Mouse (Mus musculus): ENCODE data around the gene Cdkl2.
A peak's percentile ranks its signal among the peaks of the same experiment; 100 is the strongest.

The Cdkl2 gene

GRCm38 (mm10) chr5:92043783-92044182 lies at the start of gene Cdkl2:
Cdkl2 (minus strand) TSS chr5:92043883.
- no peak for DNase-seq (ENCODE audit: low read depth, low spot score)

GRCm38 (mm10) chr5:92087469-92087868 lies 43.8 kb upstream of the Cdkl2 start:
- no peak for DNase-seq (ENCODE audit: low read depth, low spot score)

GRCm38 (mm10) chr5:92085821-92086550 lies 42.3 kb upstream of the Cdkl2 start:
- no peak for DNase-seq (ENCODE audit: low read depth, low spot score)

GRCm38 (mm10) chr5:92085246-92085645 lies 41.6 kb upstream of the Cdkl2 start:
- DNase-seq (ENCODE audit: low read depth, low spot score): no peak

GRCm38 (mm10) chr5:92083417-92084038 lies 39.8 kb upstream of the Cdkl2 start, which contains the start of gene G3bp2:
G3bp2 (minus strand) TSS chr5:92083719.
- peak; percentile 100 for DNase-seq (ENCODE audit: low read depth, low spot score)

- peak; percentile 65 for DNase-seq (ENCODE audit: low read depth, low spot score)
Observed at GRCm38 (mm10) chr5:92082821-92083401, 39.2 kb upstream of the Cdkl2 start.

GRCm38 (mm10) chr5:92081326-92081725 lies 37.6 kb upstream of the Cdkl2 start:
- DNase-seq (ENCODE audit: low read depth, low spot score): no peak

- no peak for DNase-seq (ENCODE audit: low read depth, low spot score)
Observed at GRCm38 (mm10) chr5:92080400-92080799, 36.7 kb upstream of the Cdkl2 start.

- no peak for DNase-seq (ENCODE audit: low read depth, low spot score)
Observed at GRCm38 (mm10) chr5:92079304-92079703, 35.6 kb upstream of the Cdkl2 start.

- no peak for DNase-seq (ENCODE audit: low read depth, low spot score)
Observed at GRCm38 (mm10) chr5:92078751-92079150, 35.1 kb upstream of the Cdkl2 start.

GRCm38 (mm10) chr5:92076273-92076672 lies 32.6 kb upstream of the Cdkl2 start:
- no peak for DNase-seq (ENCODE audit: low read depth, low spot score)

- no peak for DNase-seq (ENCODE audit: low read depth, low spot score)
Observed at GRCm38 (mm10) chr5:92074061-92074460, 30.4 kb upstream of the Cdkl2 start.

- DNase-seq (ENCODE audit: low read depth, low spot score): peak; percentile 42
Observed at GRCm38 (mm10) chr5:92063192-92063591, 19.5 kb upstream of the Cdkl2 start.

- DNase-seq (ENCODE audit: low read depth, low spot score): no peak
Observed at GRCm38 (mm10) chr5:92052866-92053265, 9.2 kb upstream of the Cdkl2 start.

- DNase-seq (ENCODE audit: low read depth, low spot score): no peak
Observed at GRCm38 (mm10) chr5:92050419-92050818, 6.7 kb upstream of the Cdkl2 start.

GRCm38 (mm10) chr5:92042377-92043348 lies 1.0 kb downstream of the Cdkl2 start:
- DNase-seq (ENCODE audit: low read depth, low spot score): peak; percentile 87

GRCm38 (mm10) chr5:92019960-92020359 lies 23.7 kb downstream of the Cdkl2 start:
- no peak for DNase-seq (ENCODE audit: low read depth, low spot score)

GRCm38 (mm10) chr5:92011756-92012155 lies 31.9 kb downstream of the Cdkl2 start:
- no peak for DNase-seq (ENCODE audit: low read depth, low spot score)

- no peak for DNase-seq (ENCODE audit: low read depth, low spot score)
Observed at GRCm38 (mm10) chr5:92009827-92010226, 33.9 kb downstream of the Cdkl2 start.

- DNase-seq (ENCODE audit: low read depth, low spot score): peak; percentile 47
Observed at GRCm38 (mm10) chr5:92003011-92003410, 40.7 kb downstream of the Cdkl2 start.

- DNase-seq (ENCODE audit: low read depth, low spot score): peak; percentile 65
Observed at GRCm38 (mm10) chr5:92000770-92001169, 42.9 kb downstream of the Cdkl2 start.

GRCm38 (mm10) chr5:91994546-91994945 lies 49.1 kb downstream of the Cdkl2 start:
- peak; percentile 9 for DNase-seq (ENCODE audit: low read depth, low spot score)

All from 3T3-L1 (cell line).